Mouse (Mus musculus) natural killer cell, adult 2 months (primary cell): ENCODE measurements around the gene Ndel1.
"Not testable (repeated sequence)": the region's sequence is repeated elsewhere in the genome, so short reads cannot be mapped to it uniquely, and the experiment has no call there.

Experiments
- DNase-seq, 2 experiments: peaks; one replicate each; pipeline ENCODE4 v3.0.0; 2022; ENCODE audit warnings: low spot score in 2 of 2

The Ndel1 gene

GRCm38 (mm10) chr11:68851644-68852485, 19.8 kb downstream of the Ndel1 start:
- DNase-seq = no peak

- no peak for DNase-seq
Observed at GRCm38 (mm10) chr11:68850862-68851261, 20.8 kb downstream of the Ndel1 start.

GRCm38 (mm10) chr11:68839606-68840005, 32.1 kb downstream of the Ndel1 start:
- no peak for DNase-seq

DNA sequence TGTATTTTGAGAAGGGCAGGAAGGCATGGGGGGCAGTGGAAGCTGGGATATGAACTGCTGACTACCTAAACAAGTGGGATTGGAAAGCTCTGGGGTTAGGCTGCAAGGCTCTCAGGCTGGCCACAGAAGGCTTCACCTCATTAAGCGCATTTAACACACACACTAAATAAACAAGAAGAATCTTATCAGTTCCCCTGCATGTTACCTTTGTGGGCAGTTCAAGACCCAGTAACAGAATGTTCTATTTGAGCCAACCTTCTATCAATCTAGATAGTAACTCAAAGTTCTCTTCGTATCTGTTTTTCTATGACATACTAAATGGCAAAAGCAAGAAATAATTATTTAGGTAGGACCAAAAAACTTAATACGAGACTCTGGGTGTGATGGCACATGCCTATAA, 36.6 kb downstream of the Ndel1 start:
- DNase-seq = no peak

DNA sequence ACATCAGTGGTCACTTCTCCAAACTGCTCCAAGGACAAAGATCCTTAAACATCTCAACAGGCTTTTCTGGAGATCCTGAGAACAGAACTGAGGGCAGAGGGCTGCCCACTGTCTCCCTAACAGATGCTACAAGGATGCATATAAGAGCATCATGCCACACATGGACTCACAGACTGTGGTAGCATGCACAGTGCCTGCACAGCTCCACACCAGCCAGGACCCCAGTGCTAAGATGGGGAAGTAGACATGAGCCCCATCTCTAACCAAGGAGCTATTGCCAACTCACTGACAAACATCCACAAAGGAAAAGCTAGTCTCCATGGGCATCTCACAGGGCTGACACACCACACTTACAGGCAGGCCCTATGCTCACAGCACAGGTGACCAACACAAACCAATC, 38.1 kb downstream of the Ndel1 start:
- DNase-seq = no peak

- DNase-seq = no peak
Observed at GRCm38 (mm10) chr11:68832793-68833192, 38.9 kb downstream of the Ndel1 start.

DNA sequence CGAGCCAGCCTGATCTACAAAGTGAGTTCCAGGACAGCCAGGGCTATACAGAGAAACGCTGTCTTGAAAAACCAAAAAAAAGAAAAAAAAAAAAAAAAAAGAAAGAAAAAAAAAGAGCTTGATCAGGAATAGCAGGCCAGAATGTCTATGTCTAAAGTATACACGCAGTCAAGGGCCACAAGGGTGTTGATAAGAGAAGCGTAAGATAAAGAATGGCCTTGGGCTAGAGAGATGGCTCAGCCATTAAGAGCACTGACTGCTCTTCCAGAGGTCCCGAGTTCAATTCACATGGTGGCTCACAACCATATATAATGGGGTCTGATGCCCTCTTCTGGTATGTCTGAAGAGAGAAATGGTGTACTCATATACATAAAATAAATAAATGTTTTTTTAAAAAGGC, 40.1 kb downstream of the Ndel1 start:
- DNase-seq = not testable (repeated sequence)

GRCm38 (mm10) chr11:68826735-68827134, 44.9 kb downstream of the Ndel1 start:
- no peak for DNase-seq

DNA sequence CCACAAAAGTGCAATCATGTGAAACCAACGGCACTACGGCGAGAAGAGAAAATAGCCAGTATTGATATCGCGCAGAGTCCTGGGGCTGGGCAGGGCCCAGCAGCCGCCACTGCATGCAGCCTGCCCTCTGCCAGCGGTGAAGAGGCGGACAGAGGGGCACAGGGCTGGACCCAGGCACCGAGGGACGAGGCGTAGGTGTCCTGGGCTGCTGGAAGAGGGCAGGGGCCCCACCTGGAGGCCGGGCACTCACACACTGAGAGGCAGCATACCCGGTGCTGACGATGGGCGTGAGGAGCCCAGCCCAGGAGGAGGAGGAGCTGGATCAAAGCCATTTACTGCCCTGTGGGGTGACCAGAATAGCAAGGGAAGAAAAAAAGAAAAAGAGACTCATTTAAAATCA, 49.3 kb downstream of the Ndel1 start:
- DNase-seq = no peak

- no peak for DNase-seq
Observed at GRCm38 (mm10) chr11:68819226-68819805, 52.3 kb downstream of the Ndel1 start.

DNA sequence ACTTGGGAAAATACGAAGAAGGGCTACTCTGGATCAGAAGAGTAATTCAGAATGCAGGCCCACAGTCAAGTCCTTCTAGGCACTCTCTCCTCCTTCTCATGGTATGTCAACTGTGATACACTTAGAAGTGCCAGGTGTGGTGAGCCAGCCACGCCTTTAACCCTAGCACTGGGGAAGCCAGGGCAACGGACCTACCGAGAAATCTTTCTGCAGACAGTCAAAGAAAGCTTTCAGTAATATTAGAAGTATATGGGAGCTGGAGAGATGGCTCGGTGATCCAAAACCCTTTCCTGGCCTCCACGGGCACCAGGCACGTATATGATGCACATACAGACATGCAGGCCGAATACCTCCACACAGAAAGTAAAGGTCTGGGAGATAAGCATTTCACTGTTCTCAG, 53.2 kb downstream of the Ndel1 start:
- no peak for DNase-seq

GRCm38 (mm10) chr11:68811881-68812577, 59.6 kb downstream of the Ndel1 start:
- no peak for DNase-seq

DNA sequence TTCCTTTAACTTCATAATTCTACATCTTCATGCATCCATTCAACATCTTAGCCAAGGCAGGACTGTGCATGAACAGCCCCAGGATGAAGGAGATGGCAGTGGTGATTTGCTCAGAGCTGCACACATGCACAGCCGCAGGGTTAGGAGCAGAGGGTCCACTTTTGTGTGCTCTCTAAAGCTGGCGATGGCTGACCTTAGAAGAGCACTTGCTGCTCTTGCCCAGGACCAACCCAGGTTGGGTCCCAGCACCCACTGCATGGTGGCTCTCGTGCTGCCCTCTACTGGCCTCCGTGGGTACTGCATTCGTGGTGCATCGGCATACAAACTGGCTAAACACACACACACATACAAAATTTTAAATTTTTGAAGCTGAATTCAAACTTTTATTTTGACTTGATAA, 63.9 kb downstream of the Ndel1 start:
- peak; percentile 48 to 58 for DNase-seq

- no peak for DNase-seq
Observed at GRCm38 (mm10) chr11:68805148-68805547, 66.5 kb downstream of the Ndel1 start.

GRCm38 (mm10) chr11:68798258-68798657, 73.4 kb downstream of the Ndel1 start:
- DNase-seq = no peak

DNA sequence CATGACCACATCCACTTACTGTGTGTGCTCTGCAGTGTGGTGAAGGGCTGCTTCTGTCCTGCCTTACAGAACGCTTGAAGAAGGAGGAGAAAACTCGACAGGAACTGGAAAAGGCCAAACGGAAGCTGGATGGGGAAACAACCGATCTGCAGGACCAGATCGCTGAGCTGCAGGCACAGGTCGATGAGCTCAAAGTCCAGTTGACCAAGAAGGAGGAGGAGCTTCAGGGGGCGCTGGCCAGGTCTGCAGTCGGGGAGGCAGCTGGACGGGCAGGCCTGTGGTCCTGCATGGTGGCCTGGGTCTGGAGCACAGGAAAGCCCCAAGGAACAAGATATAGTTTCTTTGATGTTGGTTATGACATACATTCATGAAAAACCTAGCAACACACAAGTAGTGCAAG, 79.9 kb downstream of the Ndel1 start:
- DNase-seq = no peak

GRCm38 (mm10) chr11:68790720-68791119, 80.9 kb downstream of the Ndel1 start:
- DNase-seq = no peak

- no peak for DNase-seq
Observed at GRCm38 (mm10) chr11:68787222-68787621, 84.4 kb downstream of the Ndel1 start.

- no peak for DNase-seq
Observed at GRCm38 (mm10) chr11:68785813-68786212, 85.8 kb downstream of the Ndel1 start.

GRCm38 (mm10) chr11:68782336-68782735, 89.3 kb downstream of the Ndel1 start:
- DNase-seq = no peak

DNA sequence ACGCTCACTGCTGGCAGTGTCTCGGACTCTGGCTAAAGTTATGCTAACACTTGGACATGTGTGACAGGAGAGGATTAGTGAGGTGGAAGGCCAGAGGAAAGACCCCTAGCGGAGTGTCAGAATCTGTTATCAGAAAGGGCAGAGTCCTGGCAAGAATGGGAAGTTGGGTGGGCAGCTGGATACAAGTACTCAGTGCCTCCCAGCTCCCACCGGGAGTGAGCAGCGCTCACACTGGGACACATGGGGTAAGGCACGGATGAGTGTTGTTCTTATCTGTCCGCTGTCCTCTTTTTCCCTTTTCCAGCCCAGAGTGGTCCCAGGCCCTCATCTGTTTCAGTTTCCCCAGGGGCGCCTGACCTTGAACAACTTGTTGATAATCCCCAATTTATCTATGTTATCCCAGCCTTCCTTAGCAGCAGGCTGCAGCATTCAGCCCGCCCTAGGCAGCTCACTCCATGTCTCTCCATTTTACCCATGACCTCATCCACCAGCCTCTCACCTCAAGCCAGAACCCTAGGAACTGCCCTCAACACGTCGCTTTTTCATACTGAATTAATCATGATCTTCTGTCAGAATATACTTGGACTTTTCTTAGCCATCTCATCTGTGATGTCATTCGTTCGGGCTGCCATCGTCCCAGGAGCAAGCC, 91.1 kb downstream of the Ndel1 start:
- DNase-seq = no peak

GRCm38 (mm10) chr11:68779735-68780465, 91.8 kb downstream of the Ndel1 start:
- DNase-seq = no peak
